Mouse (Mus musculus): ENCODE measurements around the gene Ano3. TPM values are rescaled to one million over a fixed set of nuclear protein-coding genes. Genes with fewer than 3 reads are reported as not detected.

The Ano3 gene
- polyA plus RNA-seq, 1 experiment from 2014 or later, result 1.3 TPM

GRCm38 (mm10) chr2:110759434-110759833, 191.3 kb downstream of the Ano3 start:
- DNase-seq (ENCODE audit: low spot score) (no peak), ATAC-seq (replicated peaks; ENCODE audit: low FRiP score) (no peak)
- Histone ChIP-seq H3K4me3 (ENCODE audit: low read depth, low read length) (no peak overlapping the region), H3K4me1 (replicated peaks; ENCODE audit: control insufficient read depth, insufficient read depth, low read length) (no peaks in the 10 kb centered on the region), H3K9ac (ENCODE audit: low read length) (no peak overlapping the region), H3K27me3 (ENCODE audit: control insufficient read depth, insufficient read depth, low read length) (no peaks in the 10 kb centered on the region), H3K27ac (ENCODE audit: low read depth, low read length) (no peak overlapping the region), H3K9me3 (ENCODE audit: control insufficient read depth, low read length) (no peaks in the 10 kb centered on the region), H3K4me2 (ENCODE audit: low read depth, low read length, severe bottlenecking) (no peak overlapping the region), H3K36me3 (ENCODE audit: control insufficient read depth, insufficient read depth, low read length) (no peaks in the 10 kb centered on the region)
- 57% methylated on average over 2 of the region's 2 CpGs for WGBS

- no peak overlapping the region for H3K27ac ChIP-seq (ENCODE audit: low read depth, low read length)
- WGBS, result 78% methylated on average over 2 of the region's 2 CpGs
Measured at GRCm38 (mm10) chr2:110757556-110757955, 193.2 kb downstream of the Ano3 start.

GRCm38 (mm10) chr2:110740493-110740892, 210.2 kb downstream of the Ano3 start:
- no peak overlapping the region for H3K27ac ChIP-seq (ENCODE audit: low read depth, low read length)
- H3K27me3 ChIP-seq (ENCODE audit: control insufficient read depth, insufficient read depth, low read length), result no peaks in the 10 kb centered on the region
- H3K4me2 ChIP-seq (ENCODE audit: low read depth, low read length, severe bottlenecking), result no peak overlapping the region
- no peaks in the 10 kb centered on the region for H3K9me3 ChIP-seq (ENCODE audit: control insufficient read depth, low read length)
- H3K9ac ChIP-seq (ENCODE audit: low read length), result no peak overlapping the region
- H3K4me3 ChIP-seq (ENCODE audit: low read depth, low read length), result no peak overlapping the region
- ATAC-seq (replicated peaks; ENCODE audit: low FRiP score), result peak; percentile 74
- no peaks in the 10 kb centered on the region for H3K36me3 ChIP-seq (ENCODE audit: control insufficient read depth, insufficient read depth, low read length)
- DNase-seq (ENCODE audit: low spot score), result no peak
- 42% methylated on average over 1 of the region's 1 CpGs for WGBS
- H3K4me1 ChIP-seq (replicated peaks; ENCODE audit: control insufficient read depth, insufficient read depth, low read length), result no peaks in the 10 kb centered on the region

More at GRCm38 (mm10) chr2:110757556-110757955, 193.2 kb downstream of the Ano3 start:
- Histone ChIP-seq H3K4me2 (ENCODE audit: low read depth, low read length, severe bottlenecking) (no peak overlapping the region), H3K9me3 (ENCODE audit: control insufficient read depth, low read length) (no peaks in the 10 kb centered on the region), H3K36me3 (ENCODE audit: control insufficient read depth, insufficient read depth, low read length) (no peaks in the 10 kb centered on the region), H3K4me3 (ENCODE audit: low read depth, low read length) (no peak overlapping the region), H3K27me3 (ENCODE audit: control insufficient read depth, insufficient read depth, low read length) (no peaks in the 10 kb centered on the region), H3K9ac (ENCODE audit: low read length) (no peak overlapping the region), H3K4me1 (replicated peaks; ENCODE audit: control insufficient read depth, insufficient read depth, low read length) (no peaks in the 10 kb centered on the region)
- ATAC-seq (replicated peaks; ENCODE audit: low FRiP score) (no peak), DNase-seq (ENCODE audit: low spot score) (no peak)

- Histone ChIP-seq H3K36me3 (ENCODE audit: control insufficient read depth, insufficient read depth, low read length) (no peaks in the 10 kb centered on the region), H3K4me3 (ENCODE audit: low read depth, low read length) (no peak overlapping the region), H3K27ac (ENCODE audit: low read depth, low read length) (no peak overlapping the region), H3K4me1 (replicated peaks; ENCODE audit: control insufficient read depth, insufficient read depth, low read length) (no peaks in the 10 kb centered on the region), H3K27me3 (ENCODE audit: control insufficient read depth, insufficient read depth, low read length) (no peaks in the 10 kb centered on the region), H3K4me2 (ENCODE audit: low read depth, low read length, severe bottlenecking) (no peak overlapping the region), H3K9ac (ENCODE audit: low read length) (no peak overlapping the region), H3K9me3 (ENCODE audit: control insufficient read depth, low read length) (no peaks in the 10 kb centered on the region)
- WGBS, result 83% methylated on average over 1 of the region's 1 CpGs
- no peak for DNase-seq (ENCODE audit: low spot score)
- ATAC-seq (replicated peaks; ENCODE audit: low FRiP score), result no peak
Measured at GRCm38 (mm10) chr2:110739781-110740180, 210.9 kb downstream of the Ano3 start.

- H3K36me3 ChIP-seq (ENCODE audit: control insufficient read depth, insufficient read depth, low read length), result no peaks in the 10 kb centered on the region
- 69% methylated on average over 2 of the region's 2 CpGs for WGBS
- ATAC-seq (replicated peaks; ENCODE audit: low FRiP score) (no peak), DNase-seq (ENCODE audit: low spot score) (no peak)
- no peak overlapping the region for H3K9ac ChIP-seq (ENCODE audit: low read length)
- H3K4me3 ChIP-seq (ENCODE audit: low read depth, low read length), result no peak overlapping the region
- H3K27me3 ChIP-seq (ENCODE audit: control insufficient read depth, insufficient read depth, low read length), result no peaks in the 10 kb centered on the region
- H3K27ac ChIP-seq (ENCODE audit: low read depth, low read length), result no peak overlapping the region
- H3K4me2 ChIP-seq (ENCODE audit: low read depth, low read length, severe bottlenecking), result no peak overlapping the region
- no peaks in the 10 kb centered on the region for H3K4me1 ChIP-seq (replicated peaks; ENCODE audit: control insufficient read depth, insufficient read depth, low read length)
- no peaks in the 10 kb centered on the region for H3K9me3 ChIP-seq (ENCODE audit: control insufficient read depth, low read length)
Measured at GRCm38 (mm10) chr2:110737981-110738380, 212.7 kb downstream of the Ano3 start.

GRCm38 (mm10) chr2:110737236-110737635, 213.5 kb downstream of the Ano3 start:
- 88% methylated on average over 4 of the region's 4 CpGs for WGBS
- DNase-seq (ENCODE audit: low spot score) (no peak), ATAC-seq (replicated peaks; ENCODE audit: low FRiP score) (no peak)
- no peak overlapping the region for H3K4me3 ChIP-seq (ENCODE audit: low read depth, low read length)
- no peak overlapping the region for H3K4me2 ChIP-seq (ENCODE audit: low read depth, low read length, severe bottlenecking)
- no peaks in the 10 kb centered on the region for H3K4me1 ChIP-seq (replicated peaks; ENCODE audit: control insufficient read depth, insufficient read depth, low read length)
- H3K9ac ChIP-seq (ENCODE audit: low read length), result no peak overlapping the region
- H3K27ac ChIP-seq (ENCODE audit: low read depth, low read length), result no peak overlapping the region
- H3K27me3 ChIP-seq (ENCODE audit: control insufficient read depth, insufficient read depth, low read length), result no peaks in the 10 kb centered on the region
- no peaks in the 10 kb centered on the region for H3K9me3 ChIP-seq (ENCODE audit: control insufficient read depth, low read length)
- no peaks in the 10 kb centered on the region for H3K36me3 ChIP-seq (ENCODE audit: control insufficient read depth, insufficient read depth, low read length)

- Histone ChIP-seq H3K27ac (ENCODE audit: low read depth, low read length) (no peak overlapping the region), H3K36me3 (ENCODE audit: control insufficient read depth, insufficient read depth, low read length) (no peaks in the 10 kb centered on the region), H3K4me2 (ENCODE audit: low read depth, low read length, severe bottlenecking) (no peak overlapping the region), H3K27me3 (ENCODE audit: control insufficient read depth, insufficient read depth, low read length) (no peaks in the 10 kb centered on the region), H3K9ac (ENCODE audit: low read length) (no peak overlapping the region), H3K4me3 (ENCODE audit: low read depth, low read length) (no peak overlapping the region), H3K9me3 (ENCODE audit: control insufficient read depth, low read length) (no peaks in the 10 kb centered on the region), H3K4me1 (replicated peaks; ENCODE audit: control insufficient read depth, insufficient read depth, low read length) (no peaks in the 10 kb centered on the region)
- ATAC-seq (replicated peaks; ENCODE audit: low FRiP score) (no peak), DNase-seq (ENCODE audit: low spot score) (no peak)
Measured at GRCm38 (mm10) chr2:110726106-110726505, 224.6 kb downstream of the Ano3 start.

GRCm38 (mm10) chr2:110722208-110722607, 228.5 kb downstream of the Ano3 start:
- no peaks in the 10 kb centered on the region for H3K27me3 ChIP-seq (ENCODE audit: control insufficient read depth, insufficient read depth, low read length)
- ATAC-seq (replicated peaks; ENCODE audit: low FRiP score) (no peak), DNase-seq (ENCODE audit: low spot score) (no peak)
- no peak overlapping the region for H3K4me2 ChIP-seq (ENCODE audit: low read depth, low read length, severe bottlenecking)
- H3K36me3 ChIP-seq (ENCODE audit: control insufficient read depth, insufficient read depth, low read length), result no peaks in the 10 kb centered on the region
- no peak overlapping the region for H3K9ac ChIP-seq (ENCODE audit: low read length)
- H3K4me1 ChIP-seq (replicated peaks; ENCODE audit: control insufficient read depth, insufficient read depth, low read length), result no peaks in the 10 kb centered on the region
- no peaks in the 10 kb centered on the region for H3K9me3 ChIP-seq (ENCODE audit: control insufficient read depth, low read length)
- H3K4me3 ChIP-seq (ENCODE audit: low read depth, low read length), result no peak overlapping the region
- WGBS, result 83% methylated on average over 1 of the region's 1 CpGs
- no peak overlapping the region for H3K27ac ChIP-seq (ENCODE audit: low read depth, low read length)

- Histone ChIP-seq H3K9ac (ENCODE audit: low read length) (no peak within 1 kb of the TSS), H3K4me3 (ENCODE audit: low read depth, low read length) (no peak within 1 kb of the TSS), H3K9me3 (ENCODE audit: control insufficient read depth, low read length) (no peaks in the 10 kb centered on the region), H3K27ac (ENCODE audit: low read depth, low read length) (no peak within 1 kb of the TSS), H3K27me3 (ENCODE audit: control insufficient read depth, insufficient read depth, low read length) (no peaks in the 10 kb centered on the region), H3K36me3 (ENCODE audit: control insufficient read depth, insufficient read depth, low read length) (no peaks in the 10 kb centered on the region), H3K4me2 (ENCODE audit: low read depth, low read length, severe bottlenecking) (no peak within 1 kb of the TSS), H3K4me1 (replicated peaks; ENCODE audit: control insufficient read depth, insufficient read depth, low read length) (no peaks in the 10 kb centered on the region)
- 69% methylated on average over 3 of the region's 3 CpGs for WGBS
- ATAC-seq (replicated peaks; ENCODE audit: low FRiP score) (0 out of 2 replicates have a peak, but pooled peaks have one; percentile 36), DNase-seq (ENCODE audit: low spot score) (no peak)
Measured at GRCm38 (mm10) chr2:110721290-110721753, 229.4 kb downstream of the Ano3 start, which contains the start of gene Muc15. Muc15 (plus strand) TSS chr2:110721340.
